Mouse (Mus musculus): Measurements from ENCODE around the gene Tmprss12.
"Not testable (repeated sequence)": the region's sequence is repeated elsewhere in the genome, so short reads cannot be mapped to it uniquely, and the experiment has no call there.

The Tmprss12 gene

DNA sequence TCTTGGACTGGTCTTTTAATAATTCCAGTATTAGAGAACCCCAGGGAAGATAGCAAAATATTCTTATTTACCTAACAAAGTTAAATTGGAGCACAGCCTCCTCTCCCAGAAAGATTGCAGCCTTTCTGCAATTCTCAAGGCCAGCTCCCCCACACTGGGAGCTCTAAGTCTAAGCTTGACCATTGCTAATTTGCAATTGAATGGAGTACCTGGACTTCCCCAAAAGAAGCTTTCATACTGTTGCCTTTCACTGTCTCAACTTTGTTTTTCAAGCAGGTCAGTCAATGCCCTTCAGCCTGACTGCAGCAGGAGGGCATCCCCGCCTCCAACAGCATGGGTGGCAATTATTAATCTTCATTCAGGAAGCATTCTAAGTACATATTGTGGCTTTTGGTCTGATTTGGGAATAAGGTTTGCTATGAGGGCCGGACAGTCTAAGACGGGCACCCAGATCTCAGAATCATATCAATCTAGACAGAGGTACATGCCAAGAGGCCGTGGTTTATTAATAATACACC, 6.8 kb upstream of the Tmprss12 start:
- in situ Hi-C loops (cut with MboI, MseI): not testable (repeated sequence)

DNA sequence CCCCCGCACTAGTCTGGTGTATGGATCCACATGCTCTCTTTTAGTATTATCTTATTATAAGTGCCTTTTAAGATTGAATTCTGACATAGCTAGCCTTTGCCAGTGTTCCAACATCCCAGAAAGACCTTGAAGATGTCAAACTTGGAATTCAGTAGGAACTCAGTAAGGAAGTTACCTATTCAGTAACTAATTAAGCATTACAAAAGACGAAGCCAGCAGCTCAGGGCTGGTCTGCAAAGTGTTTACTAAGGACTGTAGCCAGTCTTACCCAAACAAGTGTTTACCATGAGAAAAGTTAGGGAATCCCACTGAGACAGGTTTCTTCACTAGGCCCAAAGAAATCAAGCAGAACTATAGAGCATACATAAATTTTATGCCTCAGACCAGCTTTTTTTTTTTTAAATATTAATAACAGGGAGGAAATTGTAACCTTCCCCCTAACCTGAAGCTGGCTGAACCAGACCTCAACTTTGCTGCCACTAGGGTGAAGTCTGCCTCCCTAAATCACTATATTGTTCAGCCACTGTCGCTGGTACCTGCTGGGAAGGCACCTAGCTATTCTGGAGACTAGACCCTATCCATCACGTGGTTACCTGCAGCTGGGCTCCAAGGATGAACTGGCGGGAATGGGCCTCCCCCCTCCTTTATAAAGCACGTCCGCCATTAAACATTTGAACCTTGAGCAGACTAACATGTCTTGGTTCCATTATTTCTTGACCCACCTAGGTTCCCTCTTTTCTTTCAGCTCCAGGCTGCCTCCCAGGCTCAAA, 5.7 kb upstream of the Tmprss12 start:
- in situ Hi-C loops (cut with MboI, MseI): no loop called here

DNA sequence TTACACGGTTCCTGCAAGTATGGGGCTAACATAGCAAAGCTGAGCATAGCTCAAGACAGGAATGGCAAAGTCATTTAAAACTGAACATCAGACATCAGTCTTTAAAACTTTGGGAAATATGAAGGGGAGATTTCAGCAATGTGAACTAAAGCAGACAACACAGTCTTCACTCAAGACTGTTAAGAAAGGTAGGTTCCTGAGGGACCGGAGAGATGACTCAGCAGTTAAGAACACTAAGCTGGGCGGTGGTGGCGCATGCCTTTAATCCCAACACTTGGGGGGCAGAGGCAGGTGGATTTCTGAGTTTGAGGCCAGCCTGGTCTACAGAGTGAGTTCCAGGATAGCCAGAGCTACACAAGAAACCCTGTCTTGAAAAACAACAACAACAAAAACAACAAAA, 4.2 kb upstream of the Tmprss12 start:
- in situ Hi-C loops (cut with MboI, MseI): no loop called here

DNA sequence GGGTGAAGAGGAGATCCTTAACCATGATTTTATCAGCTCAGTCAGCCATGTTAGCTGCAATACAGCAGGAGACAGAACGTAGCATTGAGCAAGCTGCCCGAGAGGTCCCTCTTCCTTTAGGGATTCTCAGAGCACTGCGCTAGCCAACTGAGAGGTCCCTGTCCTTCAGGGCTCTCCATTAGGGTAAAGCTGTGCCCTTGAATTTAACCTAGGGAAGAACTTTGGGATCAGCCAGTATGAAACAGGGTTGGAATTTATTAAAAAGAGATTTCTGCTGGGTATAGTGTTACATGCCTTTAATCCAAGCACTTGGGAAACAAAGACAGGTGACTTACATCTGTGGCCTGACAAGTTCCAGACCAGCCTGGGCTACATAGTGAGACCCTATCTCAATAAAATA, 3.1 kb upstream of the Tmprss12 start:
- in situ Hi-C loops (cut with MboI, MseI): no loop called here

DNA sequence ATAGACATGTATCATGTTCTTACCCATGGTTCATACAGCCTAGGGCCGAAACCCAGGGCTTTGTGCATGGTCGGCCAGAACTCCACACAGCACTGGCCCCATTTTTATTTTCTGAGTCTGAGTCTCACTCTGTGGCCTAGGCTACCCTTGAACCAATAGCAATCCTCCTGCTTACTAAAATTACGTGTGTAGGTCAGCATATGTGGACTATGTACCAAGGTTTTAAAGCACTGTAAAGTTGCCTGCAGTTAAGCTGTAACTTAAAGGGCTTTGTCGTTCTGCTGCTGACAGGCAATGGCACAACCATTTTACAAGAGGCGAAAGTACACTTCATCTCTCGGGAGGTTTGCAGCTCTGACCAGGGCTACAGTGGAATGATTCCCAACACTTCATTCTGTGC, 8.3 kb downstream of the Tmprss12 start:
- in situ Hi-C loops (cut with MboI, MseI): no loop called here

DNA sequence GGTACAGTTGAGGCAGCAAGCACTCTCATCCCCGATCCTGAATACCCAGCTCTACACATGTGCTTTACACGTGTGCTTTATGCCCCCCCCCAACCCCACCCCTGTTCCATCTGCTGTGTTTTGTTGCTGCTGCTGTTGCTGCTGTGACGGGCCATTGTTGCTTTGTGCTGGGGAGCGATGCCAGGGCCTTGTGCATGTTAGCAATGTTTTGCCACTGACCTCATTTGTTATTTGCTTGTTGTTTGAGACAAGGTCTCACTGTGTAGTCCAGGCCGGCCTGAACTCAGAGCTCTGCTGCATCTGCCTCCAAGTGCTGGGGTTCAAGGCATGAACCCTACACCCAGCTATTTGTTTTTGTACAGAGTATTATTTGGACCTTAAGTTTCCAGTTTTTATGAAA, 10.2 kb downstream of the Tmprss12 start:
- in situ Hi-C loops (cut with MboI, MseI): no loop called here

DNA sequence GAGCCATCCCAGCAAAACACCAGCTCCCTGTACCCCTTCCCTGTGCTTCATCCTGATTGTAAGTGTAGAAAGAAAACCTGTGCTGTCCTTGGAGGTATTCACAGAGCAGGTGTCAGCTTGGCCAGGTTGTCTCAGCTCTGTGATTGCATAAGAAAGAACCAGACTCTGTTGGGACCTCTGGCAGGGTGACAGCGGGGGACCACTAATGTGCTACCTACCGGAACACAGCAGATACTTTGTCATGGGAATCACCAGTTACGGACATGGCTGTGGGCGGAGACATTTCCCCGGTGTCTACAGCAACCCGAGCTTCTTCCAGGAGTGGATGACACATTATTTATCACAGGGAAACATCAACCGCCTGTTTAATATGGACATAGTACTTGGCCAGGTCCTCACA, 11.7 kb downstream of the Tmprss12 start:
- in situ Hi-C loops (cut with MboI, MseI): no loop called here

DNA sequence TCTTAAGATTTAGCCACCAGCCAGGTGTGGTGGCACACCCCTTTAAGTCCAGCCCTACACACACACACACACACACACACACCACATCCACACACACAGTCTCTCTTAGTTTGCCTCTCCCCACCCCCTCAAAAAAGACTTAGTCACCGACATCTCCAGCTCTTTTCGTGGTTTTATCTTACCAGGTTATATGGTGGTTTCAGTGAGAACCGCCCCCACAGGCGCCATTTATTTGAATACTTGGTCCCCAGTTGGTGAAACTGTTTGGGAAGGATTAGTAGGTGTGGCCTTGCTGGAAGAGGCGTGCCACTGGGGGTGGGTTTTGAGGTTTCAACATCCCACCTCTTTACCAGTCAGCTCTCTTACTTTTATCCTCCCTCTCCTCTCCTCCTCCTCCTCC, 17.2 kb downstream of the Tmprss12 start:
- in situ Hi-C loops (cut with MboI, MseI): no loop called here

DNA sequence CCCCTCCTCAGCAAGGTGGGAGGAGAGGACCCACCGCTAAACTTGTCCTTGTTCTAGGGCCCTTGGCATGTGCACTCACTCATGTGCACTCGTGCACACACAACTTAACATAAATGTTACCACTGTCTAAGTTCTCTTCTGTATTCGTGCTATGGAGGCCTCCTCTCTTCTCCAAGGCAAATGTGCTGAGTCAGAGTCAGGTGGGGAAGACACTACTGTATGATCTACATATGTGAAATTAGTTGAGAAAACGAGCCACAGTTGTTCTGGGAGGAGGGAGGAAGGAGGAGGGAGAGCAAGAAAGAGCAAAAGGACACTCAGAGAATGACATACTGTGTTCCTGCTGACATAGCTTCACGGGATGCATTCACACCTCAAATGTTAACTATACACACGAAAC, 19.9 kb downstream of the Tmprss12 start:
- in situ Hi-C loops (cut with MboI, MseI): no loop called here

DNA sequence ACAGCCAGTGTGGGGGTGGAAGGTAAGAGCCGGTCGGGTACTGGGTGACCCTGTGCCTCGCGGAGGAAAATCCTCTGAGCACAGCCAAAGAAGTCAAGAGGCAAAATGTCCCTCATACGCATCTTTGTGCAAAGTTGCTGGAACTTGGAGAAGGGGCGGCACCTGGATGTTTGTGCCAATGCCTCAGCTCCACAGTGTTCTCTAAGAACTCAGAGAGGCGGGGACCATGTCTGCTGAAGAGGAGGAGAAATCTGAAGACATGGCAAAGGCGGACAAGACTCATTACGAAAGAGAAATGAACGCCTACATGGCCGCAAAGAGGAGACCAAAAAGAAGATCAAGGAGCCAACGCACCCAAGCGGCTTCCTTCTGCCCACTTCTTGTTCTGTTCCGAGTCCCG, 20.9 kb downstream of the Tmprss12 start:
- in situ Hi-C loops (cut with MboI, MseI): no loop called here

DNA sequence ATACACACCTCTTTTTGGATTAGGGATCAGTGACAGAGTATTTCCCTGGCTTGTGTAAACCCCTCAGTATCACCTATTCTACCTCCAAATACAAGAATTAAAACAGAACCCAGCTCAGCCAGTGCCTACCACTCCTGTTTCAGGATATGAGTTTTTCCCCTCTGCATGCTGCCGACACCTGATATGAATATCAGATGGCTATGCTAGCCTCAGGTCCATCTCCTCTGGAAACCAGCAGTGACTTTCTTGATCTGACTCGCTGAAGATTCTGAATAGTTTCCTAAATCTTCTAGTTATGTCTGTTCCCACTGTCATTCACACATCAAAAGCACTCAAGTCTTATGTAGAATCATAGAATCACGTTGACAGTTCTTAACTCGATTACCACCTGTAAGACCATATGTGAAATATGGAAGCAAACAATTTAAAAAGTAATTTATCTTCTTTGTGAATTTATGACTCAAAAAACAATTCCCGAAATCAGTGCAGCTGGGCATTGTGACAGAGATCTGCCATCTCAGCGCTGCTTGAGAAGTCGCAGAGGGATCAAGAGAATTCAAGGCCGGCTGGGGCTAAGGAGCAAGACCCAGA, 22.9 kb downstream of the Tmprss12 start:
- in situ Hi-C loops (cut with MboI, MseI): no loop called here

DNA sequence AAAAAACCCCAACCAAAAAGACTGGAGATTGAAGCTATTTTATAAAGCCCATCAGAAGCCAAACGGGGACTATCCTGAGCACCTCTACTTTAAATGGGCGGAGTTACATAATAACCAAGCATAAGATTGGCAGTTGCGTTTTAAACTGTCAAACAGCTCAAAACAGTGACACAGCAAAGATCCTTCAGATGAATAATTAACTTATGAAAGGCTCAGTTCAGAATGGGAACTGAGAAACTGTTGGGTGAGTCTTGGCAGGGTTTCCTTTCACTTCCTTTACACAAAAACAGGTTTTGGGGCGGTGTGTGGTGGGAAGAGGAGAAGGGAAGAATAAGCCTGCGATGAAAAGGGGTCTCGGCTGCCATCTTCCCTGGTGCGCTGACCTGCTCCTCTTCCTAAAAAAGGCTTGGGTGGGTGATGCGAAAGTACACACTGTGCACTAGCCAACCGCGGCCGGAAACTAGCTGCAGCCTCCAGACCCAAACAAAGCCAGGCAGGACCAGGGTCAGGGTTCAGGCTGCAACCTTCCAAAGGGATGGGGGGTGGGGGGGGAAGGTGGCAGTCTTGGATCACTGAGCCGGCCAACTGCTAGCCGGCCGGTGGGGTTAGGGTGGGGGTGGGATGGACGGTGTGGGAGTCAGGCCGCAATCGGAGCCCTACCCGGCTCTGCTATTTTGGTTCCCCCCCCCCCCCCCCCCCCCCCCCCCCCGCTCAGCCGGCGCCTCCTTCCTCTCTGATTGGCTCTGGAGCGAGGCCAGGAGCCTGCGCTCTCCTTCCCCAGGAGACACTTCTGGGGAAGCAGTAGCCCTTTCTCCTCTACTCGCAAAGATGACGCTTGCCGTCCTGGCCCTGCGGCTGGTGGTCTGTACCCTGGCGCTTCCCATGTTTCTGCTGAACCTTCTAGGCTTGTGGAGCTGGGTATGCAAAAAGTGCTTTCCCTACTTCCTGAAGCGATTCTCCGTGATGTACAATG, 23.7 kb downstream of the Tmprss12 start, which contains the start of gene Mettl7a1:
Gene Mettl7a1, plus strand, starts transcription at position 122 of the 973 bp plus-strand sequence.
- in situ Hi-C loops (cut with MboI, MseI): no loop called here

DNA sequence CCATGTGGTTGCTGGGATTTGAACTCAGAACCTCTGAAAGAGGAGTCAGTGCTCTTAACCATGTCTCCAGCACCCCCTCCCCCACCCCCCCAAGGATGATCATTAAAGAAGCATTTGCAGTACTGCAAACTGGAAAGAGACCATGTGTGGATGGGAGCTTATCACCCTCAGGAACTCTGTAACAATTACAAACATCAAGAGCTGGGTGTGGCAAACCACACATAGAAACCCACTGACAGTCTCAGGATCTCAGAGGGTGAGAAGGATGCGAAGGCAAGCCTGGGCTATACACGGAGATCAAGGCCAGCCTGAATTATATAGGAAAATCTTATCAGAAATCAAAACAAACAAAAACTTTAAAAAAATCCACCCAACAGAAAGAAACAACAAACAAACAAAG, 25.6 kb downstream of the Tmprss12 start:
- in situ Hi-C loops (cut with MboI, MseI): no loop called here

DNA sequence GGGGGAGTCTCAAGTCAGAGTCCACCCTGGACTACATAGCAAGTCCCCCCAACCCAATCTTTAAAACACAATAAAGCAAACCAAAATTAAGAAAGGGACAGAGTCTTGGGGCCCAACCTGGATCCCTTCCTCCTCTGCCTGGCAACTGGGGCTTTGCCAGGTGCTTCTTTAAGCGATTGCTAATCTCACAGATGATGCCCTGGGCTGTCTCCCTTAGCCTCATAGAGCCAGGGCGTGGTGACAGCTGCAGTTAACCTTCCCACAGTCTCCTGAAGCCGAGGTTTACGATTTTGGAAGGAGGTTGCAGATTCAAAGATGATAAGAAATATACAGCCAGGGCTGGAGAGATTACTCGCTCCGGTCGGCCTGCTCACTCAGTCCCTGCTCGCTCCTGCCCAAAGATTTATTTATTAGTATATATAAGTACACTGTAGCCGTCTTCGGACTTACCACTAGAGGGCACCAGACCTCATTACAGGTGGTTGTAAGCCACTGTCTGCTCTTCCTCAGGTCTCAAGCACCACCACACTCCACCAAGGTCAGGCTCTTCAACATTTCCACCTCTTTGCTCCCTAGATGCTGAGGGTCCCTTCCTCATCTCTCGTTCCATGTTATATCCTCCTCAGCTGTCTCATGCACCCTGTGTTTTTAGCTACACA, 26.9 kb downstream of the Tmprss12 start:
- in situ Hi-C loops (cut with MboI, MseI): not testable (repeated sequence)

DNA sequence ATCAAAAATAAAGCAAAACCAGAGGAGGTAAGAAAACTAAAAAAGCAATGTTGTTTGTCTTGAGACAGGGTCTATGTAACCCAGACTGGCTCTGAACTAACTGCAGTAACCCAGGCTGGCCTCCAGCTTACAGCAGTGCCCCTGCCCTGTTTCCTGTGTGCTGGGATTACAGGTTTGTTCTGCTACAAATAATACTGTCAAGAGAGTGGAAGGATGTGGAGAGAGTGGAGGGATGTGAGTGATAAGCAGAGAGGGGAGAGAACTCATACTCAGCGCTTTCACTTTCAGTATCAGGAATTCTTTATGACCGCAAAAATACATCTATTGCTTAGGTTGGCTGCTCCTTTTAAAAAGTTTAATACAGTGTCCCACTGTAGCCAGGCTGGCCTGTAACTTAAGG, 31.7 kb downstream of the Tmprss12 start:
- in situ Hi-C loops (cut with MboI, MseI): no loop called here

DNA sequence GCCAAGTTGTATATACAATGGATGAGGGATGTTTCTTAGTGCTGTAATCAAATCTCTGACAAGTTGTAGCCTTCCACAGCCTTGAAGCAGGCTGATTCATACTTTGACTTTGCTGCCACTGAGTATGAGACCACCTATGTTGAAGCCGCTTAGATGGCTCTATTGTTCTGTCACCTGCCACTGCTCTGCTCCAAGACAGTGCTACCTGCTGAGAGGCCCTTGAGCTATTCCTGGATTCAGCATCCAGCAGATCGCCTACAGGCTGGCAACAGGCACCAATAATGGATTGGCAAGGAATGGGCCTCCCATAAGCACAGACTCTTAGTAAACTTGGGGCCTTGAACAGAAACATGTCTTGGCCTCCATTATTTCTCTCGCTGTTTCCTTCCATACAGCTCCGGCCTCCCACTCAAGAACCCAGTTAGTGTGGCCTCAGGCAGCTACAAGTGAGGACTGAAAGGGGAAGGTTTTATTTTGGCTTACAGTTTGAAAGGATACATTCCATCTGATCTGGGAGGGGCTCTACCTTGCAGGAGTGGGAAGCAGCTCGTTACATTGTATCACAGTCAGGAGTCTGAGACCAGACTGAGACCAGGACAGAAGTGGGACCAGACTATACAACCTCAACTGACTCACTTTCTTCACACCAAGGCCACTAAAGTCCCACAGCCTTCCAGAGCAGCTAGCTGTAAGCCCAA, 34.0 kb downstream of the Tmprss12 start:
- in situ Hi-C loops (cut with MboI, MseI): no loop called here

DNA sequence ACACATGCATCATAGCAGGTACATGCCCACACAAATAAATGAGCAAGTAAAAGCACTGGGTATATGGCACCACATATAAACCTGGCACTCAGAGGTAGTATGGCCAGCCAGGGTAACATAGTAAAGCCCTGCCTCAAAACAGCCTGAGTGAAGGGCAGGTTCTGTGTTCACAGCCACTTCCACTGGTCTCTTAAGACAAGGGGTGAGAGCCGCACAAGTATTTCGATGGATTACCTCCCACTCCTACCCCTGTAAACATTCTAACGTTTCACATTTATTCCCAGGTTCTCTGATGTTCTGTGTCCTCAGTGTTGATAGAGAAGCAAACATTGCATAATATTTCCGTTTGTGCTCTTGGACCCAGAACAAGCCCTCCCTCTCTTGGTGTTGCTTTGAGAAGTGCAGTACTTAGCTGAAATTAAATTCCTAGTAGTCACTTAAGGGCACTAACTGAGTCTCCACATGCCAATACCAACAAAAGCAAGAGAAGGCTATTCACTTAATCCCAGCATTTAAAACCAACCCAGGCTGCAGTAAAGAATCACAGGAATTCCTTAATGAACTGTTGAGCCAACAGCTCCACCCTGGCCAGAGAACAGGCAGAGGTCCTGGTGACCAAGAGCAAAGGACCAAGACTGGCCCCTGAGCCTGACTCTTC, 37.5 kb downstream of the Tmprss12 start:
- in situ Hi-C loops (cut with MboI, MseI): not testable (repeated sequence)

DNA sequence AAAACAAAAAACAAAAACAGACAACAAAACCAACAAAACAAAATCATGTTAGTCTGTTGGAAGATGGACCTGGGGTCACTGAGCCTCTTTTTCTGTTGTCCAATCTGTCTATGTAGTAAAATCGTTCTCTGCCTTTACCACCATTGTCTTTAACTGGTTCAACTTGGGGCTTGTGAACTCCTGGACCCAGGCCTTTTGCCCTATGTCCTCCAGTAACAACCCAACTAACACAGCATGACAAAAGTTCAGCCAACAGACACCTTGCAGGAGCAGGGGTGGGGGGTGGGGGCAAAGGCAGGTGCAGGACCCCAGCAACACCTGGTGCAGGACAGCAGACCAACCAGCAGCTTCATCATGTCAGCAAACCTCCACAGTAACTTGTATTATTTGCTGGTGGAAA, 39.2 kb downstream of the Tmprss12 start:
- in situ Hi-C loops (cut with MboI, MseI): no loop called here

DNA sequence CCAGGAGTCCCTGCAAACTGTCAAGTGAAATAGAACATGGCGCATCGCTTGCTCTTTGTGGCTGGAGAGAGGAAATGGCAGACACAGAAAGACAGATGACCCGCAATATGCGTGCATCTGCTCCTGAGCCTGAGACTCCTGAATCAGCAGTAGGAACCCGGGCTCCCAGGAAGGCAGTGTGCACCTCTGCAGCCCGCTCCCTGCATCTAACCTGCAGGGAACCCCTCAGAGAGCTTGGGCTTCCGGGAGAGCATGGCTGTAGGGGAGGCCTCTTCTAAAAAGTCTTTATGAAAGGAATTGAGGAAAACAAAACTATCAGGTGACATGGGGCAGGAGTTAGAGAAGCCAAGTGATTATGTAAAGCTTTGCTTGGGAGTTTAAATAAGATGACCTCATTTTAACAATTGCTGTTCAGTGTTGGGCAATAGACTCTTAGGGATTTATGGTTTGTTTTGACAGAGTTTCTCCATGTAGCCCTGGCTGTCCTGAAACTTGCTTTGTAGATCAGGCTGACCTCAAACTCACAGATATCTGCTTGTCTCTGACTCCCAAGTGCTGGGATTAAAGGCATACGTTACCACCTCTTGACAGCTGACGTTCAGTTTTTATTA, 39.8 kb downstream of the Tmprss12 start:
- in situ Hi-C loops (cut with MboI, MseI): no loop called here

DNA sequence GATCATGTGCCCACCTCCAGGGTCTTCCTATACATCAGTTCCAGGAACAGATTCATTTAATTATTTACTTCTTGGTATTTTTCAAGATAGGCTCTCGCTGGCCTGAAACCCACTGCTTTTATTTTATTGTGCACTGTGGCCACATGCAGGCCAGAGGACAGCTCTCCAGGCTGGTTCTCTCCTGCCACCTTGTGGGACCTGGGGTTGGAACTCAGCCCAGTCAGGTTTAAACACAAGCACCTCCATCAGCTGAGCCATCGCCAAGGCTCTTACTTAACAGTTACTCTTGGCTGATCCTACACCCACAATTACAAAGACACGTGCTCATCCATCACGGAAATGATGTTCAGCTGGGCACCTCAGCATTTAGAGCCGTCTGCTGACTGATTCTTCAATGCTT, 40.5 kb downstream of the Tmprss12 start:
- in situ Hi-C loops (cut with MboI, MseI): no loop called here
